Mouse (Mus musculus) heart, postnatal 0 days (tissue): Measurements from ENCODE around the gene Ube2ql1.

Experiments used
- CTCF ChIP-seq: IDR thresholded peaks from 2 replicates; pipeline ENCODE4 v1.5.1; 2016; ENCODE audit warnings: antibody characterized with exemption, control low read depth, low read depth
- EP300 ChIP-seq: IDR thresholded peaks from 2 replicates; pipeline ENCODE4 v1.6.1; 2016; ENCODE audit warnings: antibody characterized with exemption, low read depth

DNA sequence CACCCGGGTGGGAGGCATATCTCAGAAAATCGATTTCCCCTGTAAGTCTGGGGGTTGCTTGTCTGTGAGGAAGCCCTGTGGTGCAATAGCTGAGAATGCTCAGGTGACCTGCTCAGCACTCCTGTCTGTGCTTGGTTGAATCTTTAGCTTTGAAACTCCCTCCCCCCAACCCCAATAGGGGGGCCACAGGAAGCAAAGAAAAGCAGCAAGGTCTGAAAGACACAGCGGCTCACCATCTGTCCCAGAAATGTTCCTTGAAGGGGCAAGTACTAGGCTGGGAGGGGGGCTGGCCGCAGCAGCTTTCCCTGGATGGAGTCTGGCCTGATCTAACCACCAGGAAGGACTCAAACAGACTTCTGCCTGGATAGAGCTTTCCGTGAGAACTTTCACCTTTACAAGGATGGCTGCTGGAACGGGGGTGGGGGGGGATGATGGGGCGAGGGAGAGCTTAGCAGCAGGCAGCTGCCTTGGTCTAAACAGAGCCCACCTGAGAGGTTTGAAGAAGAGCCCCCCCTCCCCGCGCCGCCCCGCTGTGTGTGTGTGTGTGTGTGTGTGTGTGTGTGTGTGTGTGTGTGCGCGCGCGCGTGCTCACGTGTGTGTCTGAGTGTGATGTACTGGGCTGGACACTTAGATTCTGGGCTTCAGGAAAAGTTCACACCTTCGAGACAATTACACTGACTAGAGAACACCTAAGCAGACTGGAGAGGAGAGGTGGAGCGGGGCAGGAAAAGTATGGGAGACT, 2.1 kb downstream of the Ube2ql1 start:
- TF ChIP-seq EP300 = no peak
- no peak for TF ChIP-seq CTCF
